Mouse (Mus musculus) 3134 (cell line): Measurements from ENCODE around the gene Rpgrip1.

Source experiments
- DNase-seq: peaks from one replicate; pipeline ENCODE4 v3.0.0-alpha.2; 2011; ENCODE audit warnings: low spot score; ENCODE audit not compliant: insufficient read length; ENCODE audit errors: extremely low read depth

Gene Rpgrip1

DNA sequence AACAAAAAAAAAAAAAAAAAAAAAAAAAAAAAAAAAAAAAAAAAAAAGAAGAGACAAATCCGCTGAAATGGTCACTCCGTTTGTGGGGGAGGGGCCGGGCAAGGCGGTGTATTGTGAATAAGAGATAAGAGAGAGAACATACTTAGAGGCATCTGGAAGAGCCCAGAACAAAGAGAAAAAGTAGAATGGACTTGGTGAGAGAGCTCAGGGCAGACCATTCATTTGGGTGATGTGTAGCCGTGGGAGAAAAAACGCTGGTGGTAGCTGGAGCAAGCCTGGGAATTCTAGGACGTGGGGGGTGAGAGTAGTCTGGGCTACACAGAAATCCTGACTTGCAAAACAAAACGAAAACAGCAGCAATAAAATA is 7.9 kb downstream of the Rpgrip1 start:
- DNase-seq, result no peak

- peak; percentile 6 for DNase-seq
Observed at GRCm38 (mm10) chr14:52118823-52119608, 8.5 kb downstream of the Rpgrip1 start.

GRCm38 (mm10) chr14:52120169-52120568 is 9.7 kb downstream of the Rpgrip1 start:
- no peak for DNase-seq

DNA sequence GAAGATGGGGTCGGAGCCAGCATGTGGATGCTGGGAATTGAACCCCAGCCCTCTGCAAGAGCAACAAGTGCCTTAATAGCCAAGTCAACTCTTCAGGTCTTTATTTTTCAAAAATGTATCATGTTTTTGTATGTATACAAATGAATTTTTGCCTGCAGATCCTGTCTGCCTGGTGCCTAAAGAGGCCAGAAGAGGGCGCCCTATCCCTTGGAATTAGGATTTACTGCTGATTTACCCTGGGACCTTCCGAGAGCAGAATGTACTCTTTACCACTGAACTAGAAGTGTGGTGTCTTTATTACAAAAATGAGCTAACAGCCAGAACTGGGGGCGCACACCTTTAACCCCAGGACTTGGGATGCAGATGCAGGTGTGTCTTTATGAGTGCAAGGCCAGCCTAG is 13.4 kb downstream of the Rpgrip1 start:
- no peak for DNase-seq

- DNase-seq, result no peak
Observed at GRCm38 (mm10) chr14:52124636-52125035, 14.1 kb downstream of the Rpgrip1 start.

GRCm38 (mm10) chr14:52133584-52133983 is 23.1 kb downstream of the Rpgrip1 start:
- DNase-seq, result no peak

- DNase-seq, result no peak
Observed at GRCm38 (mm10) chr14:52140577-52141444, 30.3 kb downstream of the Rpgrip1 start.

DNA sequence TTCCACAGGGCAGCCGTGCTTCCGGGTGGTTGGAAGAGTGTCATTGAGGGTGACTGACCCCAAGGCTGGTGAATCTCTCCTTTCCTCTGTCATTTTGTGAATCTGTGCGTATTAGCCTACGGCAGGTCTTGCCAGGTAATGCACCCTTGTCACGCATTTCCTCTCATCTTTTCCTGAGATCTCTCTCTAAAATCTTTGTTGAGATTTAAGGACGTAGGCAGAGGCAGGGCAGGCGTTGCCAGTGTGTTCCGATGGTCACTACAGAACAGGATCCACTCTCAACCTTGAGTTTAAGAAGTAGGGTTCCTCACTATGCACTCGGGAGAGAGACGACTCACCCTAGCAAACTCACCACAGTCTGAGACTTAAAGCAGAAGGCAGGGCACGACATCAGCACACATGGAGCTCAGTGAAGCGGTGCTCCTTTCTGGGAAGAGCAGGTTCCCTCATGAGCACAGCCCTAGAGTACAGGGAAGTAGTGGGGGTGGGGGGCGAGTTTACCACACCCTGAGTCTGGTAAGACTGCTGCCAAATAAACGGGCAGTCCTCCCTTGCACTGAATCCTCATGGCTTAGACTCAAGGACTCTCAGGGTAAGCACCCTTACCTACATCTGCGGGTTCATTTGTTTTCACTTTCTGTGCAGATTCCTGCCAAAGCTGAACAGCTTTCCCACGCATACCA is 31.1 kb downstream of the Rpgrip1 start:
- no peak for DNase-seq

GRCm38 (mm10) chr14:52144165-52144564 is 33.7 kb downstream of the Rpgrip1 start:
- DNase-seq, result no peak

DNA sequence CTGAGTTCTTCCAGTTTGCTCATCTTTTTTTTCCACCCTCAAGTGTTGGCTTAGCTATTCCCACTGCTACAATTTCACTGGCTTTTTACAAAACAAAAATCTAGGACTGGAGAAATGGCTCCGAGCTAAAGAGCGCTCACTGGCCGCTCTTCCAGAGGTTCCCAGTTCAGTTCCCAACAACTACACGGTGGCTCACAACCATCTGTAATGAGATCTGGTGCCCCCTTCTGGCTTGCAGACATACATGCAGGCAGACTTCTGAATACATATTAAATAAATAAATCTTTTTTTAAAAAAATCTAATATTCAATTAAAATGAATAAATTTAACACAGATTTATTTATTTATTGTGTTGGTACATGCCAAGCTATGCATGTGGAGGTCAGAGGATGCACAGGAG is 36.0 kb downstream of the Rpgrip1 start:
- DNase-seq, result no peak

DNA sequence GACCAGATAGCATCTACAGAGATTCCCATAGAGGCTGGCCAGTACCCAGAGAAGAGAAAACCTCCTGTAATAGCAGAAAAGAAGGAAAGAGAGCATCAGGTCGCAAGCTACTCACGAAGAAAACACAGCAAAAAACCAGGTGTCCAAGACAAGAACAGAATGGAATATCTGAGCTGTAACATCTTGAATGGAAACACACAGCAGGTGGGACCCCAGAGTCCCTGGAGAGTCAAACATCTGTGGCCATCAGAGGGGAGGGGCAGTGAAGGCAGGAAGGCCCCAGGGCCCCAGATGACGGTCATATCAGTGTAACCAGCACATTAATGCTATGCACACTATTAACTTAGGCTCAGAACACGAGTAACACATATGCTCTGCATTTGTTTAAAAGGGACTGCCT is 39.4 kb downstream of the Rpgrip1 start:
- DNase-seq, result no peak

- DNase-seq, result no peak
Observed at GRCm38 (mm10) chr14:52152179-52152578, 41.7 kb downstream of the Rpgrip1 start.

DNA sequence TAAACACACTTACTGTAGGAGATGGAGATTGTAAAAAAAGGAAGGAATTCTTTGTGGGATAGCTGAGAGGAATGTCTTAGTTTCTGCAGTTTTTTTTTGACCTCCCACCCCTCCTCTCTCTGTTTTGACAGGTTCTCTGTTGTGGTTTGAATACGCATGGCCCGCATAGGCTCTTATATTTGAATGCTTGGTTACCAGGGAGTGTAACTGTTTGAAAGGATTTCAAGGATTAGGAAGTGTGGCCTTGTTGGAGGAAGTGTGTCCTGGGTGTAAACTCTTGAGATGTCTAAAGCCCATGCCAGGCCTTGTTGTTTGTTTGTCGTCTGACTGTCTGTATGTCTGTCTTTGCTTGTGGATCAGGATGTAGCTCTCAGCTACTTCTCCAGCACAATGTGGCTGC is 42.1 kb downstream of the Rpgrip1 start:
- no peak for DNase-seq

- no peak for DNase-seq
Observed at GRCm38 (mm10) chr14:52155008-52155407, 44.5 kb downstream of the Rpgrip1 start.

DNA sequence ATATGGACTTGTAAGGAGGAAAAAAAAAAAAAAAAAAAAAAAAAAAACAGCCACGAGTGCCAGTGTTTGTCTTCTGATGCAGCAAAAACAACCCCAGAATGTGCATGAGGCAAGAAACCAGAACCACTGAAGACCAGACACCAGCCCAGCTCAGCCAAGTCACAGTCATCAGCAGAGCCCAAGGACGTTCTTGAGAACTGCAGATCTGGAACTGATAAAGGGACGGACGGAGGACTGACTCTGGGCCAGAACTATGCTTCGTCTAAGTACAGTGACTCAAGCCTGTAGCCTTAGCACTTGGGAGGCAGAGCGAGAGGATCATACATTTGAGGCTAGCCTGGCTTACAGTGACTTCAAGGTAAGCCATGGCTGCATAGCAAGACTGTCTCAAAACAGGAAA is 50.4 kb downstream of the Rpgrip1 start:
- DNase-seq, result no peak

- DNase-seq, result no peak
Observed at GRCm38 (mm10) chr14:52166571-52166970, 56.1 kb downstream of the Rpgrip1 start.

DNA sequence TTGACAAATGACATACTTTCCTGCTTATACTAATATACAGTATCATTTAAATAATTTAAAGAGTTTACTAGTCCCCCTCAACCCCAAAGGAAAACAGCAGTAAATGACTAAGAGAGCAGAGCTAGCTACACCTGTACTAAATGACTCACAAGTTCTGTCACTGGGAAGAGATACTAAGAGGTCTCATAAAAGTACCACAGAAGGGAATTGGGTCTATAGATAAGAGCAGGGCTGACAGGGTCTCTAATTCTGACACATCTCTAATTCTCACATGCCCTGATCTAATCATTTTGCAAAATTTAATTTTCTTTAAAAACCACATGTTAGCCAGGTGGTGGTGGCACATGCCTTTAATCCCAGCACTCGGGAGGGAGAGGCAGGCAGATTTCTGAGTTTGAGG is 78.3 kb downstream of the Rpgrip1 start:
- DNase-seq, result no peak

DNA sequence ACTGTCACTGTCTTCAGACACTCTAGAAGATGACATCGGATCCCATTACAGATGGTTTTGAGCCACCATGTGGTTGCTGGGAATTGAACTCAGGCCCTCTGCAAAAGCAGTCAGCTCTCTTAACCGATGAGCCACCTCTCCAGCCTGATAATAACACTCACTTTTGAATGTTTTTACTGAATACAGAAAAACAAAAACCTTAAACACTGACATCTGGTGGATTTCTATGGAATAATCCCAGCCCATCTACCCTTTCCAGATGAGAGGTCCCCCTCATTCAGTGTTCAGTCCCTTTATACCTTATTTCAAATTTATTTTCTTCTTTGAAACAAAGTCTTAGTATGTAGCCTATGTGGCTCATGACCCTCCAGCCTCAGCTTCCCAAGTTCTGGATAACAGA is 79.0 kb downstream of the Rpgrip1 start:
- DNase-seq, result no peak

DNA sequence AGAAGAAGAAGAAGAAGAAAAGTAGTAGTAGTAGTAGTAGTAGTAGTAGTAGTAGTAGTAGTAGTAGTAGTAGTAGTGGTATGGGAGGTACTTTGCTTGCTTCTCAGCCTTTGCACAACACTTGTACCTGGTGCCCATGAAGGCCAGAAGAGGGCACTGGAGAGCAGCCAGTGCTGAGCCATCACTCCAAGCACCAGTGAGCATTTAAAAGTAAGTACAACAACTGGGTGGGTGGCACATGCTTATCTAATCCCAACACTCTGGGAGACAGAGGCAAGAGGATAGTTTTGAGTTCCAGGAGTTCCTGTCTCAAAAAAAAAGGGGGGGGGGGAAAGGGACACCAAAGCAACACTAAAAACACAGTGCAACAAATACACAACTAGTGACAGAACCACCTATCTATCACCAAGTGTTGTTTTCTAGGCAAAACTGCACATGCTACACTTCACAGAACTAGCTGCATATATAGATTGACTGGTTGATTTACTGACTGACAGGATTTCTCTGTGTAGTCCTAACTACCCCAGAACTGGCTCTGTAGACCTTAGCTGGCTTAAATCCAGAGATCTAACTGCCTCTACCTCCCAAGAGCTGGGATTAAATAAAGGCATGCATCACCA is 80.3 kb downstream of the Rpgrip1 start:
- DNase-seq, result no peak

DNA sequence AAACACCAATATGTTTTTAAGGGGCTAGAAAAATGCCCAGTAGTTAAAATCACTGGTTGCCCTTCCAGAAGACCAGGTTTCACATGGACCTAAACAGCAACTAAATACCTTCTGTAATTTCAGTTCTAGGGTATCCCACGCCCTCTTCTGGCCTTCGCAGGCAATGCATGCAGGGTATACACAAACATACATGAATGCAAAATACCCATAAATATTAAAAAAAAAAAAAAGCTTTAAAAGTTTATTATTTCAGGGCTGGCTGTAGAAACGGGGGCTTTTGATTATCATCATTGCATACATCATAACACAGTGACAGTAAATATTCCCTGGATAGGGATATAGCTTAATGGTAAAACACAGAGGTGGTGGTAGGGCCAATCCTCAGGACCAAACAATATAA is 85.2 kb downstream of the Rpgrip1 start:
- peak; percentile 11 for DNase-seq
